Mouse (Mus musculus) liver, embryonic 11.5 days (tissue): ENCODE measurements around the gene Rap2b. TPM values are rescaled to one million over a fixed set of nuclear protein-coding genes. Genes with fewer than 3 reads are reported as not detected.

ENCODE experiments used
- ATAC-seq: fragments of 200-750 bp; cut with Nextera tagmentation; replicated peaks from 2 replicates; pipeline ENCODE4 v1.8.0; 2017; ENCODE audit warnings: moderate number of reproducible peaks, mild to moderate bottlenecking, moderate TSS enrichment, moderate library complexity; ENCODE audit not compliant: low FRiP score
- DNase-seq: peaks from one replicate; pipeline ENCODE4 v3.0.0-alpha.2; 2017; ENCODE audit warnings: low spot score
- H3K27ac ChIP-seq: fragments of 300-500 bp; sonication (generic); 2 replicates; pipeline ENCODE4 v1.5.1; 2014; ENCODE audit warnings: mild to moderate bottlenecking, low read depth, low read length, control low read depth
- H3K27me3 ChIP-seq: fragments of 300-500 bp; sonication (generic); replicated peaks from 2 replicates; pipeline ENCODE4 v1.6.1; 2014; ENCODE audit warnings: low read length, mixed read lengths; ENCODE audit not compliant: control insufficient read depth, insufficient read depth
- H3K36me3 ChIP-seq: fragments of 300-500 bp; sonication (generic); 2 replicates; pipeline ENCODE4 v1.6.1; 2014; ENCODE audit warnings: mild to moderate bottlenecking, low read length, moderate library complexity, mixed read lengths; ENCODE audit not compliant: control insufficient read depth, insufficient read depth
- H3K4me1 ChIP-seq: fragments of 300-500 bp; sonication (generic); replicated peaks from 2 replicates; pipeline ENCODE4 v1.6.1; 2014; ENCODE audit warnings: low read length, mixed read lengths; ENCODE audit not compliant: control insufficient read depth, insufficient read depth
- H3K4me2 ChIP-seq: fragments of 300-500 bp; sonication (generic); 2 replicates; pipeline ENCODE4 v1.6.1; 2014; ENCODE audit warnings: mild to moderate bottlenecking, control low read depth, moderate library complexity
- H3K4me3 ChIP-seq: fragments of 300-500 bp; sonication (generic); 2 replicates; pipeline ENCODE4 v1.5.1; 2014; ENCODE audit warnings: low read depth, low read length, control low read depth
- H3K9ac ChIP-seq: fragments of 300-500 bp; sonication (generic); 2 replicates; pipeline ENCODE4 v1.6.1; 2014; ENCODE audit warnings: low read depth, low read length, control low read depth
- H3K9me3 ChIP-seq: fragments of 300-500 bp; sonication (generic); 2 replicates; pipeline ENCODE4 v1.6.1; 2016; ENCODE audit warnings: low read length, inconsistent platforms, mixed read lengths; ENCODE audit not compliant: control insufficient read depth
- WGBS: fragments of 180-500 bp; shearing (Covaris S2); extraction: QIAGEN DNeasy Blood & Tissue Kit; methylation state at CpG from one replicate; pipeline ENCODE4 v1.1.7; 2014; 5-methylcytosine and 5-hydroxymethylcytosine counted together
- polyA plus RNA-seq: library from polyadenylated mRNA; unstranded; fragments of >200 nt; fragmentation: Nextera tagmentation; extraction: Ambion mirVana; gene quantifications from 2 replicates; pipeline ENCODE4 v1.2.1, GENCODE M21; 2014

Rap2b gene
- polyA plus RNA-seq, 1 experiment from 2014 or later: 7.5 TPM

DNA sequence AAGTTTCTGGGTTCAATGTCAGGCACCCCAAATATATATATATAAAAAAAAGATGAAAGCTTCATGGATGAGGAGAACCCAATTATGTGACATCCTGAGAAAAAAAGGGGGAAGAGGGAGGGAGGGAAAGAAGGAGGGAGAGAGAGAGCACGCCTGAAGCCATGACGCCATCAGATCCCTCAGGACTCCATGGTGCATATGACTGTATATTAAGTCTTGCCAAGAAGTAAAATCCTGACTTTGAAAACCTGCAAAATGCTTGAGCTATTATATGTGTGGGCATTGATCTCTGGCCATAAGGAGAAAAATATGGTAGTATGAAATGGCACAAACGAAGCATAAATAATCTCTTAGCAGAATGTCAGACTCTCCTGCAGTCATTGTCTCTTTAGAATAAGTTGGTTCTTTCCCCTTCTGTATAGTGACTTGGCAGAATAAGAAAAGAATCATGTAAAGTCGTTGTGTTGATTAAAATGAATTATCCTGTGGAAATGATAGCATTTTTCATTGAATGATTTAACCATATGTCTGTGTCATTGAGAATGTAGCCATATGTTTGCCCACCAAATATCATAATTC, 13.3 kb upstream of the Rap2b start:
- DNase-seq (no peak), ATAC-seq (no peak)
- Histone ChIP-seq H3K27me3 (no peaks in the 10 kb centered on the region), H3K27ac (no peak overlapping the region), H3K4me3 (no peak overlapping the region), H3K36me3 (no peaks in the 10 kb centered on the region), H3K4me2 (no peak overlapping the region), H3K9me3 (no peaks in the 10 kb centered on the region), H3K9ac (no peak overlapping the region), H3K4me1 (no peaks in the 10 kb centered on the region)
- 72% methylated on average over 4 of the region's 4 CpGs for WGBS

DNA sequence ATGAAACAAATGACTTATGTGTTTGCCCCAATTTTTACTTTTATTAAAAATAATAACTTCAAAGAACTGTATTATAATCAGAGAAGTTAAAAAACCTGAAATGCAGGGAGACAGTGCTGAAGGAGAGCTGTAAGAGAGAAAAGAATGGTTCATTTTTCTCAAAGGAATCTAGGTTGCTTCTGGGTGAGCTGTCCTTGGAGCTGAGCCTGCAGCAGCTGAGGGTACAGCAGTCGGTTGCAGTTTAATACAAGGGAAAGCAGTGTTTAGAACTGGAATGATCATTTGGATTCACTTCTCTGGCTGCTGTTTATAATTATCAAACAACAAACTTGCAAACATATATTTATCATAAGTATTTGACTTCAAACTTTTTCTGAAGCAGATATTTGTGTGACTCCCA, 12.0 kb upstream of the Rap2b start:
- H3K36me3 ChIP-seq: no peaks in the 10 kb centered on the region
- ATAC-seq (no peak), DNase-seq (no peak)
- no peaks in the 10 kb centered on the region for H3K4me1 ChIP-seq
- no peaks in the 10 kb centered on the region for H3K9me3 ChIP-seq
- H3K27me3 ChIP-seq: no peaks in the 10 kb centered on the region
- H3K9ac ChIP-seq: no peak overlapping the region
- no peak overlapping the region for H3K27ac ChIP-seq
- WGBS: 89% methylated on average over 1 of the region's 1 CpGs
- no peak overlapping the region for H3K4me3 ChIP-seq
- no peak overlapping the region for H3K4me2 ChIP-seq

DNA sequence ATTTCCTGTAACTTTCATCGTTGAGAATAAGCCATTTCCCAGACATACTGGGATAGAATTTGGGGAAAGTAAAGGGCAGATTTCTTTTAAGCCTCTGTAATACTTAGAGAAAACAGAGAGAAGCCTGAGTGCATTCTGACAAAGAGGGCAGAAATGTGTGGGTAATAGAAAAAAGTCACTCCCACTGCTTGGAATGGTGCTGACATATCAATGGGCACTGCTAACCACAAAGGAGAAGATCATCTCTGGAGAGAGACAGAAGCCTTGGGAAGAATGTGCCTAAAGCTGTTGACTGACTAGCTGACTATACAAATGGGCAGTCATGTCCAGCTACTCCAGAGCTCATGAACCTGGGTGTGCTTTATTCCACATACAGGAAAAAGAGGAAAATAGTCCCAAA, 6.0 kb upstream of the Rap2b start:
- Histone ChIP-seq H3K4me1 (no peaks in the 10 kb centered on the region), H3K36me3 (no peaks in the 10 kb centered on the region), H3K9me3 (no peaks in the 10 kb centered on the region), H3K9ac (no peak overlapping the region), H3K4me3 (no peak overlapping the region), H3K4me2 (no peak overlapping the region), H3K27ac (no peak overlapping the region), H3K27me3 (no peaks in the 10 kb centered on the region)
- 53% methylated on average over 1 of the region's 1 CpGs for WGBS
- ATAC-seq (no peak), DNase-seq (no peak)

DNA sequence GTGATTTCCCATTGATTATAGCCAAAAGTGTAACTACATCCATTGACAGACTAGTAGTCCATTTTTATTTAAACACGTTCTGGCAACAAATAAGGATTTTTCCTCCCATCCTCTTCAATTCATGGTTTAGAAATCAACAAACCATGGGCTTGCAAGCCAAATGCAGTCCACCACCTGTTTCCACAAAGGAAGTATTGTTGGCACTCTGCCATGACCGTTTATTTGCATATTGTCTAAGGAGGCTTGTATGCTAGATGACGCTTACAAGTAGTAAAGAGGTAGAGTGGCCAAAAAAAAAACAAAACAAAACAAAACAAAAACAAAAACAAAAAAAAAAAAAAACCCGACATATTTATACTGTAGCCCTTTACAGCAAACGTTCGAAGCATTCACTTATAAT, 3.3 kb upstream of the Rap2b start:
- DNase-seq (no peak), ATAC-seq (no peak)
- H3K4me1 ChIP-seq: no peaks in the 10 kb centered on the region
- H3K9me3 ChIP-seq: no peaks in the 10 kb centered on the region
- no peak overlapping the region for H3K9ac ChIP-seq
- no peaks in the 10 kb centered on the region for H3K27me3 ChIP-seq
- WGBS: 70% methylated on average over 6 of the region's 6 CpGs
- H3K36me3 ChIP-seq: no peaks in the 10 kb centered on the region
- H3K4me2 ChIP-seq: no peak overlapping the region
- H3K4me3 ChIP-seq: no peak overlapping the region
- H3K27ac ChIP-seq: no peak overlapping the region

DNA sequence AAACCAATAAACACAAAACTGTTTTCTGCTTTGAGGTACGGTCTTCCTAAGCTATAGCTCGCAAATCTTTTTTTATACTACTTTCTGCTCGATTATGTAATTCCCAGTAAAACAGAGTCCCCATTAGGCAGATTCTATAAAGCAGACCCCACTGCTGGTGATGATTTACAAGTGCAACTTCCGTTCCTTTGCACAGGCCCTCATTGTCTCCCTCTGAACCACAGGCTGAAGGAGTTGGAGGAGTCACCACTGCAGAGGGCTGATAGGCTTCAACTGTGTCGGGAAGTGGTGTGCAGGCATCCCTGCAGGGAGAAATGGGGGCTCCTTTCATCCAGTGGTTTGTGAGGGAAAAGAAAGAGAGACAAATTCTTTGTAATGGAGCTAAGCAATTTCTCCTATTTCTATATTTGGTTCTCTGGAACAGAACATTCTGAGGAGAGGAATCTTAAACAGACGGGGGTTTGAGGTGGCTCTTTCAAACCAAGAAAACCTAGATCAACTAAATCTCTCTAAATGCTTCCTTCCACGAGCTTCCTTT, 2.6 kb upstream of the Rap2b start:
- ATAC-seq (no peak), DNase-seq (no peak)
- Histone ChIP-seq H3K9me3 (no peaks in the 10 kb centered on the region), H3K36me3 (no peaks in the 10 kb centered on the region), H3K9ac (no peak overlapping the region), H3K27me3 (no peaks in the 10 kb centered on the region), H3K4me3 (no peak overlapping the region), H3K4me2 (no peak overlapping the region), H3K4me1 (no peaks in the 10 kb centered on the region), H3K27ac (no peak overlapping the region)
- WGBS: 39% methylated on average over 7 of the region's 7 CpGs

DNA sequence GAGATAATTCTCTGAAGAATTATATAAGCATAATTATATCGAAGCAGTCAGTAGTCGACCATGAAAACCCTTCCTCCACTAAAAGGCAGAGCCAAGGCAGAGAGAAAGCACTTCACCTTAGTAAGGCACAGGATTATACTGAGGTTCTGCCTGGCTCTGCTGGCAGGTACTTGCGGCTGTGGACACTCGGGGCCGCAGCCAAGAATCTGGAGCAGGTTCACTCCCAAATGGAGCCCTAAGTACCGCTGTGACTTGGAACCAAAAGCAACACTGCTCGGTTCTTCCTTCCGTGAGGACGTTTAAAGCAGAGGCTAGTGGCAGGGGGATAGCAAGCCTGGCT, 1.4 kb downstream of the Rap2b start:
- Histone ChIP-seq H3K4me2 (peak overlapping the region; percentile 98), H3K27me3 (no peaks in the 10 kb centered on the region), H3K9ac (peak overlapping the region; percentile 54), H3K4me1 (peaks cover 7% of the 10 kb centered on the region), H3K9me3 (no peaks in the 10 kb centered on the region), H3K4me3 (peak overlapping the region; percentile 90), H3K27ac (peak overlapping the region; percentile 6; the same call in 1 of the 2 replicates), H3K36me3 (no peaks in the 10 kb centered on the region)
- DNase-seq (no peak), ATAC-seq (no peak)
- WGBS: 7% methylated on average over 9 of the region's 9 CpGs

DNA sequence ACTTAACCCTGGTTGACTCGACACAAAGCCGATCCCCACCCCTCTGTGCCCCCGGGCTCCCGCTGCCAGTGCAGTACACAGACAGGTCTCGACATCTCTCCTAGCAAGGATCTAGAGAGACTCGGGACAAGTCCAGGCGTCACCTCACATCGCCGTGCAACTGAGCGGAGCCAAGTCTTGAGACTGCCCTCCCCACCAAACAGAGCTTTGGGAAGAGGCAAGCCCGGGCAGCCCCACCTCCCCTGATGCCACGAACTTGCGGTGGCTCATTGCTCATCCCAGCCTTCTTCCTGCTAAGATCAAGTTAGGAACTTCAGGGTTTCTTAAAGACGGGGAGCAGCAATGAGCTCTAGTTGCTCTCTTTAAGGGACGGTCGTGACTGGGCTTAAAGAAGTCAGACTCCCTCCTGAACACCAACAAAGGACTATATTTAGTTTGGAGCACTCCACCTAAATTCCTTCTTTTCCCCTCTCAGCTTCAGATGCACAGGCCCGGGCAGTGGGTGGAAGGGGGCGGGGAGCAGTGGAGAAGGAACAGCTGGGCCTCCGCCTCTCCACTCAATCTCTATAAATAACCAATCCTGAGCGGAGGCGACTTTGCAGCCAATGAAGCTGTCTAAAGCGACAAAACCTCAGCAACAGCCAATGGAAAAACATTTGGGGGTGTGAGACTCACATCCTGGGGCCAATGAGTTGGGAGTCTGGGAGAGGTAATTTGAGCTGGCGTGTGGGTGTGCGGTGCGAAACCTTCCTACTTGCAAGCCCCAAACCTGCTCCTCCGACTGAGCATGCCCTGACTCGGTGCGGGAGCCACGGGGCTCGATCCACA, 1.9 kb downstream of the Rap2b start:
- DNase-seq (peak; percentile 85), ATAC-seq (peak; percentile 88)
- Histone ChIP-seq H3K27me3 (no peaks in the 10 kb centered on the region), H3K4me3 (peak overlapping the region; percentile 90), H3K4me2 (peak overlapping the region; percentile 98), H3K4me1 (peaks cover 10% of the 10 kb centered on the region), H3K27ac (peak overlapping the region; percentile 80; the same call in 1 of the 2 replicates), H3K9me3 (no peaks in the 10 kb centered on the region), H3K9ac (peak overlapping the region; percentile 73), H3K36me3 (no peaks in the 10 kb centered on the region)
- under 1% methylated on average over 30 of the region's 30 CpGs for WGBS

DNA sequence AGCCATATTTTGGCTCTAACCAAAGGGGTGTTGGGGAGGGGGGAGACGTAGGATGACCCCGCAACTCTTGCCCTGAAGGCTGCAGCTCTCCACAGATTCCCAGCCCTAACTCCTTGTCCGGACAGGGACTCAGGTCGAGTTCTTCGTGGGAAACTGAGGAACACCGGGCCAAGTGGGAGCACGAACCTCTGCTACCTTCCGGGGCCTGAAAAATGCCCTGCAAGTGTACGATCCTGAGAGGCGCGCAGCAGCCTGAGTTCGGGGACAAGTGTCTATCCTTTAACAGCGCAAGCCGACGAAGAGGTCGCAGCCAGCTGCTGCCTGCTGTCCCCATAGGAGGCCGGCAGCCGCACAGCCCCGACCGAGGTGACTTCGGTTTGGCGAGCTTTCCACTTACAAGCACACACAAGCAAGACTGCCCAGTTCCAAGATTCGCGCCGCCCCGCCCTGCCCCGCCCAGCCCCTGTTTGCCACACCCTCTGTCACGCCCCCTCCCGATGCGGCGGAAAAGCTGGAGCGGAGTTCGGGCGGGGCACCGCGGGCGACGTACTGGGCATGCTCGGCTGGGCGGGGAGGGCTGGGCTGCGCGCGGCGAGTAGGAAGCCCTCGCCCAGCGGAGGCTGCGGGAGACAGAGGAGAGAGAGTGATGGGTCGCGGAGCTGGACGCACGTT, 2.7 kb downstream of the Rap2b start:
- Histone ChIP-seq H3K36me3 (no peaks in the 10 kb centered on the region), H3K27me3 (no peaks in the 10 kb centered on the region), H3K4me1 (peaks cover 10% of the 10 kb centered on the region), H3K4me2 (peak overlapping the region; percentile 98), H3K9me3 (no peaks in the 10 kb centered on the region), H3K9ac (peak overlapping the region; percentile 82), H3K4me3 (peak overlapping the region; percentile 90), H3K27ac (peak overlapping the region; percentile 80)
- DNase-seq (peak; percentile 95), ATAC-seq (peak; percentile 88)
- under 1% methylated on average over 50 of the region's 51 CpGs for WGBS
